ENCODE assay signal across 29 mouse cellular contexts in the genomic region with DNA sequence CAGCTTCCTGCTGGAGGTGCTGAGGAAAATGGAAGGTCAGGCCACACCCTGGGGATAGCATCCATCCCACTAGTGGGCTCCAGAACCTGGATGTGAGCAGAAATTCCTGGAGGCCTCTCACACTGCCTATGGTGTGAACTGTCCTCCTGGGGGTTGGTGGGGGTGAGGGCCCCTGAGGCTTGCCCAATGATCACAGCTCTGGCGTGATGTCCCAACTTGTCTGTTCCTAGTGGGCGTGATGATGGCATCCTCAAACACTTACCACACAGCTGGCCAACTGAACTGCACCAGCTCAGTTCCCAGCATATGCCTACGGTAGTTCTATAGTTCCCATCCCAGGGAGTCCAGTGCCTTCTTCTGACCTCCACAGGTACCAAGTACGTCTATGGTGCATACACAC. TPM values are rescaled to one million over a fixed set of nuclear protein-coding genes. Genes with fewer than 3 reads are reported as not detected.
"Had no signal": no experiment of that assay in that cellular context is flagged by ENCODE, and none has a peak within 500 bp of the region (broad histone marks: within the 10 kb centered on the region; RNA-seq: fewer than 3 reads in every experiment).

No protein-coding gene starts in this region.

- H3K4me2 ChIP-seq: lung, embryonic 14.5 days; midbrain, embryonic 12.5 days; neural tube, embryonic 13.5 days; neural tube, embryonic 15.5 days had no signal

- ATAC-seq: midbrain, embryonic 16.5 days had no signal

- H3K4me3 ChIP-seq: midbrain, embryonic 10.5 days; midbrain, embryonic 12.5 days; myocyte; neural tube, embryonic 13.5 days; neural tube, embryonic 15.5 days had no signal

- H3K36me3 ChIP-seq: midbrain, embryonic 10.5 days; midbrain, embryonic 12.5 days; neural tube, embryonic 13.5 days; neural tube, embryonic 15.5 days had no signal

- H3K27me3 ChIP-seq: midbrain, embryonic 12.5 days; neural tube, embryonic 13.5 days; neural tube, embryonic 15.5 days had no signal

- H3K27ac ChIP-seq: liver, embryonic 14.5 days; macrophage; midbrain, embryonic 10.5 days; midbrain, embryonic 12.5 days; neural tube, embryonic 13.5 days; neural tube, embryonic 15.5 days had no signal

- DNase-seq: lung, embryonic 14.5 days; lung, postnatal 10 days; lung, postnatal 36 days; midbrain, embryonic 14.5 days; retina, postnatal 1 day; right cerebral cortex, adult 18-20 months; right cerebral cortex, postnatal 25 days; right cerebral cortex, postnatal 4 days; spleen, adult 18-20 months; thymus, adult 18-20 months; thymus, postnatal 14 days; thymus, postnatal 36 days had no signal

- H3K9ac ChIP-seq: liver, embryonic 14.5 days; lung, embryonic 14.5 days; midbrain, embryonic 12.5 days; neural tube, embryonic 13.5 days; neural tube, embryonic 15.5 days had no signal

- H3K4me1 ChIP-seq: midbrain, embryonic 12.5 days; neural tube, embryonic 13.5 days; neural tube, embryonic 15.5 days had no signal

- H3K9me3 ChIP-seq: midbrain, embryonic 10.5 days; midbrain, embryonic 12.5 days; neural tube, embryonic 13.5 days; neural tube, embryonic 15.5 days had no signal

RNA-seq across cellular contexts. Expression of a gene that starts 5.3 kb away (rescaled TPM):
- total RNA-seq: megakaryocyte, adult 5-6 weeks; megakaryocyte-erythroid progenitor cell, adult 5-6 weeks had no signal
- polyA plus RNA-seq: macrophage; midbrain, embryonic 10.5 days; midbrain, embryonic 12.5 days; midbrain, embryonic 14.5 days; midbrain, embryonic 16.5 days; neural tube, embryonic 11.5 days; neural tube, embryonic 13.5 days; neural tube, embryonic 15.5 days had no signal

RNA-seq across cellular contexts. Expression of a gene that starts 28.5 kb away (rescaled TPM):
- total RNA-seq: megakaryocyte, adult 5-6 weeks; megakaryocyte-erythroid progenitor cell, adult 5-6 weeks had no signal
- polyA plus RNA-seq: liver, embryonic 14.5 days; liver, embryonic 16.5 days; macrophage; neural tube, embryonic 11.5 days; small intestine, adult 2 months; stomach, embryonic 14.5 days; thymus, postnatal 0 days; urinary bladder, adult 2 months had no signal

RNA-seq across cellular contexts. Expression of a gene that starts 55.9 kb away (rescaled TPM):
- total RNA-seq: megakaryocyte, adult 5-6 weeks; megakaryocyte-erythroid progenitor cell, adult 5-6 weeks had no signal
- polyA plus RNA-seq: liver, embryonic 16.5 days; macrophage; midbrain, embryonic 10.5 days; midbrain, embryonic 14.5 days; myocyte; neural tube, embryonic 11.5 days; stomach, embryonic 14.5 days; stomach, embryonic 16.5 days; thymus, postnatal 0 days; urinary bladder, adult 2 months had no signal
